Mouse (Mus musculus) forebrain, embryonic 11.5 days (tissue): ENCODE measurements around the gene Tm4sf1. TPM values are rescaled to one million over a fixed set of nuclear protein-coding genes. Genes with fewer than 3 reads are reported as not detected.

Experiments
- ATAC-seq: fragments of 200-750 bp; cut with Nextera tagmentation; replicated peaks from 2 replicates; pipeline ENCODE4 v1.8.0; 2017; ENCODE audit warnings: moderate TSS enrichment; ENCODE audit not compliant: low FRiP score
- DNase-seq: peaks from one replicate; pipeline ENCODE4 v3.0.0-alpha.2; 2017; ENCODE audit warnings: low spot score
- H3K27ac ChIP-seq: fragments of 300-500 bp; sonication (generic); 2 replicates; pipeline ENCODE4 v1.5.1; 2014; ENCODE audit warnings: low read depth, low read length
- H3K27me3 ChIP-seq: fragments of 300-500 bp; sonication (generic); 2 replicates; pipeline ENCODE4 v1.6.1; 2014; ENCODE audit warnings: mild to moderate bottlenecking, low read length, mixed read lengths; ENCODE audit not compliant: control insufficient read depth, insufficient read depth
- H3K36me3 ChIP-seq: fragments of 300-500 bp; sonication (generic); 2 replicates; pipeline ENCODE4 v1.6.1; 2014; ENCODE audit warnings: mild to moderate bottlenecking, low read length, moderate library complexity, mixed read lengths; ENCODE audit not compliant: control insufficient read depth, insufficient read depth
- H3K4me1 ChIP-seq: fragments of 300-500 bp; sonication (generic); replicated peaks from 2 replicates; pipeline ENCODE4 v1.6.1; 2014; ENCODE audit warnings: low read length, mixed read lengths; ENCODE audit not compliant: control insufficient read depth, insufficient read depth
- H3K4me2 ChIP-seq: fragments of 300-500 bp; sonication (generic); 2 replicates; pipeline ENCODE4 v1.6.1; 2014; ENCODE audit warnings: low read depth, mild to moderate bottlenecking, low read length, moderate library complexity, mixed read lengths; ENCODE audit not compliant: severe bottlenecking
- H3K4me3 ChIP-seq: fragments of 300-500 bp; sonication (generic); 2 replicates; pipeline ENCODE4 v1.5.1; 2014; ENCODE audit warnings: low read depth, low read length
- H3K9ac ChIP-seq: fragments of 300-500 bp; sonication (generic); 2 replicates; pipeline ENCODE4 v1.6.1; 2014; ENCODE audit warnings: low read length
- H3K9me3 ChIP-seq: fragments of 300-500 bp; sonication (generic); 2 replicates; pipeline ENCODE4 v1.6.1; 2016; ENCODE audit warnings: low read length, mixed read lengths; ENCODE audit not compliant: control insufficient read depth
- WGBS: fragments of 180-500 bp; shearing (Covaris S2); extraction: QIAGEN DNeasy Blood & Tissue Kit; methylation state at CpG from one replicate; pipeline ENCODE4 v1.1.7; 2014; 5-methylcytosine and 5-hydroxymethylcytosine counted together
- polyA plus RNA-seq: library from polyadenylated mRNA; unstranded; fragments of >200 nt; fragmentation: Nextera tagmentation; extraction: Ambion mirVana; gene quantifications from 2 replicates; pipeline ENCODE4 v1.2.1, GENCODE M21; 2014

The Tm4sf1 gene
- polyA plus RNA-seq, 1 experiment from 2014 or later = 9.2 TPM

- no peaks in the 10 kb centered on the region for H3K4me1 ChIP-seq
- no peak for ATAC-seq
- no peak for DNase-seq
- no peaks in the 10 kb centered on the region for H3K9me3 ChIP-seq
- H3K27me3 ChIP-seq = no peaks in the 10 kb centered on the region
- no peak overlapping the region for H3K4me3 ChIP-seq
- no peak overlapping the region for H3K27ac ChIP-seq
- no peak overlapping the region for H3K9ac ChIP-seq
- H3K36me3 ChIP-seq = no peaks in the 10 kb centered on the region
- H3K4me2 ChIP-seq = no peak overlapping the region
- WGBS = 91% methylated on average over 4 of the region's 4 CpGs
Measured at GRCm38 (mm10) chr3:57305564-57305963, 3.8 kb upstream of the Tm4sf1 start.

- Histone ChIP-seq H3K27me3 (no peaks in the 10 kb centered on the region), H3K4me2 (no peak overlapping the region), H3K36me3 (no peaks in the 10 kb centered on the region), H3K9ac (no peak overlapping the region), H3K4me1 (no peaks in the 10 kb centered on the region), H3K4me3 (no peak overlapping the region), H3K9me3 (no peaks in the 10 kb centered on the region), H3K27ac (no peak overlapping the region)
- DNase-seq (no peak), ATAC-seq (no peak)
- WGBS = 79% methylated on average over 5 of the region's 5 CpGs
Measured at GRCm38 (mm10) chr3:57304484-57304883, 2.7 kb upstream of the Tm4sf1 start.

- Histone ChIP-seq H3K36me3 (no peaks in the 10 kb centered on the region), H3K4me3 (no peak overlapping the region), H3K27me3 (no peaks in the 10 kb centered on the region), H3K9ac (no peak overlapping the region), H3K27ac (no peak overlapping the region), H3K4me2 (no peak overlapping the region), H3K9me3 (no peaks in the 10 kb centered on the region), H3K4me1 (no peaks in the 10 kb centered on the region)
- no peak for DNase-seq
- ATAC-seq = no peak
- 72% methylated on average over 4 of the region's 4 CpGs for WGBS
Measured at GRCm38 (mm10) chr3:57304050-57304449, 2.3 kb upstream of the Tm4sf1 start.

- DNase-seq (no peak), ATAC-seq (no peak)
- no peak overlapping the region for H3K9ac ChIP-seq
- H3K4me2 ChIP-seq = no peak overlapping the region
- H3K27ac ChIP-seq = no peak overlapping the region
- no peaks in the 10 kb centered on the region for H3K9me3 ChIP-seq
- WGBS = 75% methylated on average over 3 of the region's 3 CpGs
- no peak overlapping the region for H3K4me3 ChIP-seq
- H3K4me1 ChIP-seq = no peaks in the 10 kb centered on the region
- H3K36me3 ChIP-seq = no peaks in the 10 kb centered on the region
- no peaks in the 10 kb centered on the region for H3K27me3 ChIP-seq
Measured at GRCm38 (mm10) chr3:57303486-57303885, 1.7 kb upstream of the Tm4sf1 start.

GRCm38 (mm10) chr3:57302886-57303285 lies 1.1 kb upstream of the Tm4sf1 start:
- H3K9ac ChIP-seq = no peak overlapping the region
- H3K4me2 ChIP-seq = no peak overlapping the region
- no peaks in the 10 kb centered on the region for H3K9me3 ChIP-seq
- no peak overlapping the region for H3K27ac ChIP-seq
- no peaks in the 10 kb centered on the region for H3K27me3 ChIP-seq
- H3K36me3 ChIP-seq = no peaks in the 10 kb centered on the region
- no peaks in the 10 kb centered on the region for H3K4me1 ChIP-seq
- H3K4me3 ChIP-seq = no peak overlapping the region
- ATAC-seq (no peak), DNase-seq (no peak)
- 70% methylated on average over 2 of the region's 2 CpGs for WGBS

- Histone ChIP-seq H3K9ac (no peak overlapping the region), H3K4me2 (no peak overlapping the region), H3K27me3 (no peaks in the 10 kb centered on the region), H3K4me1 (no peaks in the 10 kb centered on the region), H3K36me3 (no peaks in the 10 kb centered on the region), H3K9me3 (no peaks in the 10 kb centered on the region), H3K4me3 (no peak overlapping the region), H3K27ac (no peak overlapping the region)
- ATAC-seq (no peak), DNase-seq (no peak)
- 84% methylated on average over 4 of the region's 4 CpGs for WGBS
Measured at GRCm38 (mm10) chr3:57301366-57301765, 422 bp downstream of the Tm4sf1 start.

- Histone ChIP-seq H3K27me3 (no peaks in the 10 kb centered on the region), H3K4me2 (no peak overlapping the region), H3K9ac (no peak overlapping the region), H3K4me3 (no peak overlapping the region), H3K4me1 (no peaks in the 10 kb centered on the region), H3K9me3 (no peaks in the 10 kb centered on the region), H3K27ac (no peak overlapping the region), H3K36me3 (no peaks in the 10 kb centered on the region)
- no peak for DNase-seq
- ATAC-seq = no peak
- WGBS = 83% methylated on average over 2 of the region's 2 CpGs
Measured at GRCm38 (mm10) chr3:57297991-57298390, 3.8 kb downstream of the Tm4sf1 start.

GRCm38 (mm10) chr3:57296574-57296973 lies 5.2 kb downstream of the Tm4sf1 start:
- H3K4me3 ChIP-seq = no peak overlapping the region
- no peak overlapping the region for H3K9ac ChIP-seq
- no peaks in the 10 kb centered on the region for H3K4me1 ChIP-seq
- H3K4me2 ChIP-seq = no peak overlapping the region
- no peaks in the 10 kb centered on the region for H3K27me3 ChIP-seq
- no peaks in the 10 kb centered on the region for H3K9me3 ChIP-seq
- no peak for ATAC-seq
- DNase-seq = no peak
- H3K36me3 ChIP-seq = no peaks in the 10 kb centered on the region
- H3K27ac ChIP-seq = no peak overlapping the region

GRCm38 (mm10) chr3:57295631-57296030 lies 6.2 kb downstream of the Tm4sf1 start:
- Histone ChIP-seq H3K9ac (no peak overlapping the region), H3K27me3 (no peaks in the 10 kb centered on the region), H3K4me1 (no peaks in the 10 kb centered on the region), H3K4me3 (no peak overlapping the region), H3K4me2 (no peak overlapping the region), H3K9me3 (no peaks in the 10 kb centered on the region), H3K36me3 (no peaks in the 10 kb centered on the region), H3K27ac (no peak overlapping the region)
- WGBS = 86% methylated on average over 4 of the region's 4 CpGs
- DNase-seq (no peak), ATAC-seq (no peak)
